Mouse (Mus musculus) urinary bladder, postnatal 25 days (tissue): Measurements from ENCODE around the gene Cbfb.
"Not testable (repeated sequence)": the region's sequence is repeated elsewhere in the genome, so short reads cannot be mapped to it uniquely, and the experiment has no call there.

Experiments
- DNase-seq: peaks from one replicate; pipeline ENCODE4 v3.0.0; 2022; ENCODE audit warnings: low spot score

The Cbfb gene

GRCm38 (mm10) chr8:105170381-105171115 lies at the start of gene Cbfb:
Cbfb (plus strand) TSS chr8:105170674.
- peak; percentile 91 for DNase-seq

- no peak for DNase-seq
These were observed 40.6 kb upstream of the Cbfb start for GRCm38 (mm10) chr8:105129864-105130263.

GRCm38 (mm10) chr8:105131509-105131908 lies 39.0 kb upstream of the Cbfb start, which contains the start of gene Ces4a:
Ces4a (plus strand) TSS chr8:105131800.
- no peak for DNase-seq

GRCm38 (mm10) chr8:105138423-105138822 lies 32.1 kb upstream of the Cbfb start:
- peak; percentile 70 for DNase-seq

GRCm38 (mm10) chr8:105142395-105142794 lies 28.1 kb upstream of the Cbfb start:
- no peak for DNase-seq

GRCm38 (mm10) chr8:105151654-105152053 lies 18.8 kb upstream of the Cbfb start:
- no peak for DNase-seq

- DNase-seq: peak; percentile 44
These were observed 17.7 kb upstream of the Cbfb start for GRCm38 (mm10) chr8:105152623-105153398.

- no peak for DNase-seq
These were observed 16.2 kb upstream of the Cbfb start for GRCm38 (mm10) chr8:105154316-105154715.

- no peak for DNase-seq
These were observed 15.3 kb upstream of the Cbfb start for GRCm38 (mm10) chr8:105155091-105155745.

GRCm38 (mm10) chr8:105157555-105157954 lies 12.9 kb upstream of the Cbfb start:
- DNase-seq: no peak

- no peak for DNase-seq
These were observed 12.4 kb upstream of the Cbfb start for GRCm38 (mm10) chr8:105158084-105158483.

GRCm38 (mm10) chr8:105161121-105161652 lies 9.3 kb upstream of the Cbfb start:
- no peak for DNase-seq

GRCm38 (mm10) chr8:105164272-105164902 lies 6.1 kb upstream of the Cbfb start:
- DNase-seq: no peak

- DNase-seq: no peak
These were observed 5.3 kb upstream of the Cbfb start for GRCm38 (mm10) chr8:105165191-105165590.

GRCm38 (mm10) chr8:105167116-105167515 lies 3.4 kb upstream of the Cbfb start:
- DNase-seq: no peak

- DNase-seq: no peak
These were observed 892 bp upstream of the Cbfb start for GRCm38 (mm10) chr8:105169582-105169981.

- DNase-seq: no peak
These were observed 463 bp upstream of the Cbfb start for GRCm38 (mm10) chr8:105170041-105170380.

GRCm38 (mm10) chr8:105171116-105172002 lies 885 bp downstream of the Cbfb start:
- peak; percentile 60 for DNase-seq

GRCm38 (mm10) chr8:105172003-105172362 lies 1.5 kb downstream of the Cbfb start:
- DNase-seq: no peak

- DNase-seq: not testable (repeated sequence)
These were observed 4.8 kb downstream of the Cbfb start for GRCm38 (mm10) chr8:105175287-105175686.

- no peak for DNase-seq
These were observed 7.8 kb downstream of the Cbfb start for GRCm38 (mm10) chr8:105178211-105178800.
